Mouse (Mus musculus) heart, embryonic 11.5 days (tissue): ENCODE results near the gene Olfr1196. TPM values are rescaled to one million over a fixed set of nuclear protein-coding genes. Genes with fewer than 3 reads are reported as not detected.
"Not testable (repeated sequence)": the region's sequence is repeated elsewhere in the genome, so short reads cannot be mapped to it uniquely, and the experiment has no call there.

Experiments used
- ATAC-seq: fragments of 200-750 bp; cut with Nextera tagmentation; replicated peaks from 2 replicates; pipeline ENCODE4 v1.8.0; 2017; ENCODE audit warnings: moderate library complexity; ENCODE audit not compliant: insufficient number of reproducible peaks, low FRiP score, low TSS enrichment
- H3K27ac ChIP-seq: fragments of 300-500 bp; sonication (generic); 2 replicates; pipeline ENCODE4 v1.5.1; 2014; ENCODE audit warnings: mild to moderate bottlenecking, low read depth, low read length
- H3K27me3 ChIP-seq: fragments of 300-500 bp; sonication (generic); 2 replicates; pipeline ENCODE4 v1.6.1; 2014; ENCODE audit warnings: mild to moderate bottlenecking, low read length, mixed read lengths; ENCODE audit not compliant: control insufficient read depth, insufficient read depth
- H3K36me3 ChIP-seq: fragments of 300-500 bp; sonication (generic); 2 replicates; pipeline ENCODE4 v1.6.1; 2014; ENCODE audit warnings: mild to moderate bottlenecking, low read length, moderate library complexity, mixed read lengths; ENCODE audit not compliant: control insufficient read depth, insufficient read depth
- H3K4me1 ChIP-seq: fragments of 300-500 bp; sonication (generic); 2 replicates; pipeline ENCODE4 v1.6.1; 2014; ENCODE audit warnings: low read length; ENCODE audit not compliant: control insufficient read depth, insufficient read depth
- H3K4me2 ChIP-seq: fragments of 300-500 bp; sonication (generic); 2 replicates; pipeline ENCODE4 v1.6.1; 2014; ENCODE audit warnings: mild to moderate bottlenecking, moderate library complexity
- H3K4me3 ChIP-seq: fragments of 300-500 bp; sonication (generic); 2 replicates; pipeline ENCODE4 v1.5.1; 2014; ENCODE audit warnings: low read depth, low read length
- H3K9ac ChIP-seq: fragments of 300-500 bp; sonication (generic); 2 replicates; pipeline ENCODE4 v1.6.1; 2014; ENCODE audit warnings: mild to moderate bottlenecking, low read depth, low read length, moderate library complexity
- H3K9me3 ChIP-seq: fragments of 300-500 bp; sonication (generic); replicated peaks from 2 replicates; pipeline ENCODE4 v1.6.1; 2016; ENCODE audit warnings: low read length; ENCODE audit not compliant: control insufficient read depth
- WGBS: fragments of 180-500 bp; shearing (Covaris S2); extraction: QIAGEN DNeasy Blood & Tissue Kit; methylation state at CpG from one replicate; pipeline ENCODE4 v1.1.7; 2014; ENCODE audit not compliant: insufficient replicate concordance; 5-methylcytosine and 5-hydroxymethylcytosine counted together
- polyA plus RNA-seq: library from polyadenylated mRNA; unstranded; fragments of >200 nt; fragmentation: Nextera tagmentation; extraction: Ambion mirVana; gene quantifications from 2 replicates; pipeline ENCODE4 v1.2.1, GENCODE M21; 2014

The Olfr1196 gene
- not detected in 2 replicates for polyA plus RNA-seq

DNA sequence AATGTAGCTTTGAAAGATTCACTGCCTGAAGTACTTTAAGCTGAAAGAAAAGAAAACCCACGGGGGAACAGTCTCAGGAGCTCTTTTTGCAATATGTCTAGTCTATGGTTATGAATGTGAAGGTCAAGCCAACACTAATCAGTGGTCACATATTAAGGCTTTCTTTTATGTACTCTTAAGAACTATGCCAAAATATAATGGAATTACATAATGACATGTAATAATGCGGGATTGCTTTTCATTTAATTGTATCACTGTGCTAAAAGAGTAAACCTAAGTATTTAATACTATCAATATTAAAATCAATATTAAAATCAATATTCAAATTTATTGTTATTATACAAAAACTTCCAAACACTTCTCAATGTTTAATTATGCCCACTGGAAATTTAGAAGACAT lies at the start of gene Olfr1196:
Gene Olfr1196, minus strand, starts transcription at position 101 of the 400 bp plus-strand sequence.
- Histone ChIP-seq H3K4me3 (no peak within 1 kb of the TSS), H3K4me1 (no peaks in the 10 kb centered on the region), H3K36me3 (no peaks in the 10 kb centered on the region), H3K27me3 (no peaks in the 10 kb centered on the region), H3K9me3 (no peaks in the 10 kb centered on the region), H3K4me2 (no peak within 1 kb of the TSS), H3K9ac (no peak within 1 kb of the TSS), H3K27ac (no peak within 1 kb of the TSS)
- no peak for ATAC-seq
- 81% methylated on average over 2 of the region's 2 CpGs for WGBS

DNA sequence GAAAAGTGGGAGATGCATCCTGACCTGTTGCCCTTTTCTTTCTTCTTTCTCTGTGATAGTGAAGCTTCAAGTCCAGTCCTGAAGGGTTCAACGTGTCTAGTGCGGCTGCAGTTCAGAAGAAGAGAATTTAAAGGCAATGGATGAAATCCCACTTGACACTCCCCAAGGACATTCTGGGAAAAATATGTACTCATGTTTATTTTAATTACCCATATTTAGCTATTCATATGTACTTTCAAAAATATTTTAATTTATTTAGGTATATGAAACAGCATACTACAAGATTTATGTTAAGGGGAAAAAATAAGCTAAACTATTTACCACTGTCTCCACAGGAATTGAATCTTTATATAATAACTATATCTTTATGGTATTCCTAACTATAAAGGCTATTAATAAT lies 46.9 kb upstream of the Olfr1196 start, which contains the start of gene Olfr1198:
Gene Olfr1198, minus strand, starts transcription at position 101 of the 400 bp plus-strand sequence.
- Histone ChIP-seq H3K36me3 (no peaks in the 10 kb centered on the region), H3K27ac (no peak within 1 kb of the TSS), H3K4me3 (no peak within 1 kb of the TSS), H3K9ac (no peak within 1 kb of the TSS), H3K4me2 (no peak within 1 kb of the TSS), H3K9me3 (no peaks in the 10 kb centered on the region), H3K27me3 (no peaks in the 10 kb centered on the region), H3K4me1 (no peaks in the 10 kb centered on the region)
- no peak for ATAC-seq
- 84% methylated on average over 2 of the region's 2 CpGs for WGBS

DNA sequence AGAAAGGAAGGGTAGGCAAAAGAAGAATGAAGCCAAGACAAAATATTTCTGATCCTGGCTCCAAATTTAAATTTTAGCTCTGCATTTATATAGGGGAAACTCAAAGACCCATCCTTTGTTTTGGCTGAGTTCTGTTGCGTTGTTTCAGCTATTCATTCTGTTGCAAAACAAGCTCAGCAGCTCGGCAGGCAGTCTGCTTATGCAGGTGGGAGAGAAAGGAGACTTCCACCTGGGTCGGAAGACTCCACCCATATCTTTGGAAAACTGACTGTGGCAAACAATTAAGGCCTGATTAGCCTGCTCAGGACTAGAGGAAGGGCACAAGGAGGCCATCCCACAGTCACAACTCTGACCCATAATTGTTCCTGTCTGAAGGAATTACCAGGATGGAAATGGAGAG lies 39.0 kb upstream of the Olfr1196 start:
- 68% methylated on average over 3 of the region's 3 CpGs for WGBS
- Histone ChIP-seq H3K27me3 (no peaks in the 10 kb centered on the region), H3K9ac (no peak overlapping the region), H3K9me3 (no peaks in the 10 kb centered on the region), H3K4me2 (no peak overlapping the region), H3K36me3 (no peaks in the 10 kb centered on the region), H3K4me1 (no peaks in the 10 kb centered on the region), H3K27ac (no peak overlapping the region), H3K4me3 (no peak overlapping the region)
- no peak for ATAC-seq

DNA sequence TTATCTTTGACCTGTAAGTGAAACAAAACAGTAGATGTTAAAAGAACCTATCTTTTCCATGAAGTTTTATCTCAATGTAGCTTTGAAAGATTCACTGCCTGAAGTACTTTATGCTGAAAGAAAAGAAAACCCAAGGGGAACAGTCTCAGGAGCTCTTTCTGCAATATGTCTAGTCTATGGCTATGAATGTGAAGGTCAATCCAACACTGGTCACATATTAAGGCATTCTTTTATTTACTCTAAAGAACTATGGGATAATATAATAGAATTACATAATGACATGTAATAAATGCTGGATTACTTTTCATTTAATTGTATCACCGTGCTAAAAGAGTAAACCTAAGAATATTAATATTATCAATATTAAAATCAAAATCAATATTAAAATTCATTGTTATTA lies 27.9 kb upstream of the Olfr1196 start, which contains the start of gene Olfr1197:
Gene Olfr1197, minus strand, starts transcription at position 101 of the 400 bp plus-strand sequence.
- Histone ChIP-seq H3K9ac (no peak within 1 kb of the TSS), H3K4me3 (no peak within 1 kb of the TSS), H3K27ac (no peak within 1 kb of the TSS), H3K27me3 (no peaks in the 10 kb centered on the region), H3K4me2 (no peak within 1 kb of the TSS), H3K36me3 (no peaks in the 10 kb centered on the region), H3K9me3 (no peaks in the 10 kb centered on the region), H3K4me1 (no peaks in the 10 kb centered on the region)
- 72% methylated on average over 1 of the region's 1 CpGs for WGBS
- ATAC-seq: no peak

DNA sequence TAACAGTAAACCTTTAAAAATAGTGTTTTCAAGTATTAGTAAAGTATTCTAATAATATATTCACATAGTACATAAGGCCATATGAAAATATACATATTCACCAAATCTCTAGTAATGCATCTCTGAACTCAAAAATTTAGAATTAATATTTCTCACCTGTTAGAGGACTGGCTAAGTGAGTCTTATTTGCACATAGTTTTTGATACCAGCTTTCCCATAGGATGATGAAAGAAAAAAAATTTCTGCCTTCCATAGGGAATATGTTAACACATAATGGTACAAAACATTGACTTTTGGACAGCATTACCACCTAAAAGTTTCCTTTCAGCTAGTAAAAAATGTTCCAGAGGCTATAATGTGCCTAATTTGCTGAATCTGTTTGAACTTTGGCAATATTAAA lies 15.3 kb downstream of the Olfr1196 start, which contains the start of gene Olfr1195:
Gene Olfr1195, minus strand, starts transcription at position 101 of the 400 bp plus-strand sequence.
- no peaks in the 10 kb centered on the region for H3K27me3 ChIP-seq
- no peaks in the 10 kb centered on the region for H3K36me3 ChIP-seq
- no peaks in the 10 kb centered on the region for H3K4me1 ChIP-seq
- H3K4me2 ChIP-seq: no peak within 1 kb of the TSS
- H3K9ac ChIP-seq: no peak within 1 kb of the TSS
- H3K9me3 ChIP-seq: no peaks in the 10 kb centered on the region
- ATAC-seq: no peak
- H3K4me3 ChIP-seq: no peak within 1 kb of the TSS
- no peak within 1 kb of the TSS for H3K27ac ChIP-seq

DNA sequence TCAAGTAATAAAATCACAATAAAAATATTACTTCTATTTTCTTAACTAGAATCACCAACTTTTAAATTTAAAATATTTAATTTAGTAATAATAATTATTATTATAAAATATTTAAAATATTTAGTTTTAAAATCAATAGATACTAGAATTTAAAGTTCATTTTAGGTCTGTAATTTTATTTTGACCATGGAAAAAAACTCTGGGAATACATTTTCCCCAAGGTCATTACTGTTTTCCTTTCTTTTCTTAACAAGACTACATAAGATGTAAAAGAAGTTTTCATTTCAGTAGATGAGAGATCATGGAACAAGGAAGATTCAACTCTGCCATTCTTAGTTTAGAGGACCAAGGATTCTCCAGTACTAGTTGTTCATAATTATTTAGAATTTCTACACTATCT lies 29.1 kb downstream of the Olfr1196 start, which contains the start of gene Olfr1193:
Gene Olfr1193, plus strand, starts transcription at position 301 of the 400 bp plus-strand sequence.
- not testable (repeated sequence) for H3K27me3 ChIP-seq, H3K27ac ChIP-seq, H3K4me2 ChIP-seq, H3K36me3 ChIP-seq, H3K4me3 ChIP-seq, H3K9ac ChIP-seq, ATAC-seq, H3K4me1 ChIP-seq, H3K9me3 ChIP-seq

DNA sequence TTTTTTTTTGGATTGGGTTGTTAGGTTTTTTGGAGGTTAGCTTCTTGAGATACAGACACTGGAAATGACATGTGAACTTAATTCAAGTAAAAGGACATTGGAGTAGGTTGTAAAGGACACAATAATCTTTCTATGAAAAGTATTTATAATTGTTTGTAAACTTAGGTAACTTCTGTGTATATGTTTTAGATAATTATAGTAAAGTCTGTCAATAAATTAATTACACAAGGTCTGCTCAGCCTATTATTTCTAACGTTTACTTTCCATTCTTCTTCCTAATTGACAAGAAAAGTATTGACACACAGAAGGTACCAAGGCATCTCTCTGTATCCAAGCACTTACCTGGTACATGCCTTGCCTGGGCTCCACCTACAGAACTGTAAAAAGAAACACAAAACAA lies 56.2 kb downstream of the Olfr1196 start, which contains the start of gene Olfr1192-ps1:
Gene Olfr1192-ps1, plus strand, starts transcription at position 301 of the 400 bp plus-strand sequence.
- H3K36me3 ChIP-seq: no peaks in the 10 kb centered on the region
- H3K9ac ChIP-seq: no peak within 1 kb of the TSS
- H3K27me3 ChIP-seq: no peaks in the 10 kb centered on the region
- 46% methylated on average over 1 of the region's 1 CpGs for WGBS
- H3K9me3 ChIP-seq: no peaks in the 10 kb centered on the region
- ATAC-seq: no peak
- H3K27ac ChIP-seq: no peak within 1 kb of the TSS
- H3K4me2 ChIP-seq: no peak within 1 kb of the TSS
- no peak within 1 kb of the TSS for H3K4me3 ChIP-seq
- H3K4me1 ChIP-seq: no peaks in the 10 kb centered on the region

Other genes starting within 250 kb of the Olfr1196 start
- gene Olfr1183, start 249.7 kb downstream of the Olfr1196 start, polyA plus RNA-seq: not detected in 2 replicates
- gene Olfr1184, start 221.0 kb downstream of the Olfr1196 start, polyA plus RNA-seq: not detected in 2 replicates
- not detected in 2 replicates for gene Olfr1185-ps1, start 211.3 kb downstream of the Olfr1196 start, polyA plus RNA-seq
- gene Olfr1186, start 186.0 kb downstream of the Olfr1196 start, polyA plus RNA-seq: not detected in 2 replicates
- gene Olfr1188, start 147.7 kb downstream of the Olfr1196 start, polyA plus RNA-seq: not detected in 2 replicates
- not detected in 2 replicates for gene Olfr1189, start 118.1 kb downstream of the Olfr1196 start, polyA plus RNA-seq
- not detected in 2 replicates for gene Olfr1191-ps1, start 64.1 kb downstream of the Olfr1196 start, polyA plus RNA-seq
- gene Olfr1192-ps1, start 56.1 kb downstream of the Olfr1196 start, polyA plus RNA-seq: not detected in 2 replicates
- not detected in 2 replicates for gene Olfr1193, start 29.0 kb downstream of the Olfr1196 start, polyA plus RNA-seq
- gene Olfr1195, start 15.4 kb downstream of the Olfr1196 start, polyA plus RNA-seq: not detected in 2 replicates
- gene Olfr1197, start 27.8 kb upstream of the Olfr1196 start, polyA plus RNA-seq: not detected in 2 replicates
- not detected in 2 replicates for gene Olfr1198, start 46.8 kb upstream of the Olfr1196 start, polyA plus RNA-seq
- not detected in 2 replicates for gene Olfr1199, start 55.9 kb upstream of the Olfr1196 start, polyA plus RNA-seq
- gene Olfr1200, start 65.9 kb upstream of the Olfr1196 start, polyA plus RNA-seq: not detected in 2 replicates
- not detected in 2 replicates for gene Olfr1201, start 88.4 kb upstream of the Olfr1196 start, polyA plus RNA-seq
- gene Olfr1202, start 109.9 kb upstream of the Olfr1196 start, polyA plus RNA-seq: not detected in 2 replicates
- not detected in 2 replicates for gene Olfr1205, start 125.1 kb upstream of the Olfr1196 start, polyA plus RNA-seq
- not detected in 2 replicates for gene Olfr1204, start 144.7 kb upstream of the Olfr1196 start, polyA plus RNA-seq
- not detected in 2 replicates for gene Olfr1206, start 158.6 kb upstream of the Olfr1196 start, polyA plus RNA-seq
- not detected in 2 replicates for gene Olfr1208, start 197.7 kb upstream of the Olfr1196 start, polyA plus RNA-seq
- not detected in 2 replicates for gene Olfr1209, start 210.6 kb upstream of the Olfr1196 start, polyA plus RNA-seq
- gene Olfr1211, start 233.5 kb upstream of the Olfr1196 start, polyA plus RNA-seq: not detected in 2 replicates
- not detected in 2 replicates for gene Olfr1212, start 249.4 kb upstream of the Olfr1196 start, polyA plus RNA-seq